Mouse (Mus musculus): ENCODE data around the gene Klc1.

Gene Klc1

DNA sequence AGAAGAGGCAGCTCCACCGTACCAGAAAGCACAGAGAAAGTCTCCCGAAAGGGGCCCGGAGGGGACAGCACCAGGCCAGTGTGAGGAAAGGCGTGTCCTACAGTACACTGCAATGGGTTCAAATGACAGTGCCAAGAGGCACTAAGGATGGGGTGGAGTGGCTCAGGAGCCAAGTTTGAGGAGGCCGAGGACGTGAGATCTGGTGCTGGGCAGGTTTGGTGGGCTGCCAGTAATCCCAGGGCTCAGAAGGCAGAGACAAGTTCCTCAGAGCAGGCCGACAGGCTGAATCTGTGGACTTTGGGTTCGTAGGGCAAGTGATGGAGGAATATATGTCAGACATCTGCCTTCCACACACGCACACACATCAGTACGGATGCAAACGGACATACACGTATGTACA, 54.0 kb downstream of the Klc1 start:
- POLR2A ChIA-PET = interaction anchor here in 3 of 4 experiments (0.5 to 9.0 kb wide), 27 partner anchors 10 to 741 kb away, joined by 3 to 179 read pairs (median 5); partner anchors contain the start of gene Eif5 (in 1 of the 3)
- CTCF ChIA-PET = interaction anchor here in 2 of 4 experiments (1.0 to 1.3 kb wide), 2 partner anchors 8 to 74 kb away, joined by 3 to 4 read pairs; no protein-coding TSS in a partner anchor

DNA sequence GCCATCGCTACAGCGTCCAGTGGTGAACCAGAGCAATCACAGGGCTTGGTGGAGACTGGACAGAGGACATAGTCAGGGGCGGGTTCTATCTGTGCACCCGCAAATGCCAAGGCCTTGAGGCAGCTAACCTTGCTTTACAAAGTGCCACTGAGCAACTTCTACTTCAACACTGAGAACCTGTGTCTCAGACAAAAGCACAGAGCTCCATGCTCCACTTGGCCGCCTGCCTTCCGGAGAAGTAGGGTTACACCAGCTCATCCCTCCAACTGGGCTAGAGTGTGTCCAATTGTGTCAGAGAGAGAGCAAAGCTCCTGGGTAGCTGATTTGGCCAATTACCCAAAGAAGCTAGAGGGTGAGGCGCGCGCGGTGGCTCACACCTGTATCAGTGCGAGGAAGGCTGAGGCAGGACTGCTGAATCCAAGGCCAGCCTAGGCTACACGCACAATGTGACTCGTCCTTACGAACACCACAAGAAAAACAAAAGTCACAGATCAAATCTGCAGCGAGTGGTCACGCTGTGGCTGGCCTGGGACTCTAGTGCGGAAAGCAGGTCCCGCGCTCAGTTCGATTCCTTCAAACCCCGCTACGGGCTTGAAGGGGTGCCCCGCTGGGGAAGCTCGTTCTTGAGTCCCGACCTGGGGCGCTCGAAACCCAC, 54.6 kb downstream of the Klc1 start:
- ChIA-PET CTCF (interaction anchor here (0.5 to 1.3 kb wide), 12 partner anchors 9 to 1116 kb away, joined by 3 to 9 read pairs (median 4); partner anchors contain the start of gene Kif26a (in 1 of the 4)), POLR2A (interaction anchor here (0.5 to 9.0 kb wide), 68 partner anchors 7 to 740 kb away, joined by 3 to 179 read pairs (median 4); partner anchors contain the start of genes Eif5 (in 2 of the 4), Ckb (in 1 of the 4), Mark3 (in 1 of the 4) and Trmt61a (in 1 of the 4))

DNA sequence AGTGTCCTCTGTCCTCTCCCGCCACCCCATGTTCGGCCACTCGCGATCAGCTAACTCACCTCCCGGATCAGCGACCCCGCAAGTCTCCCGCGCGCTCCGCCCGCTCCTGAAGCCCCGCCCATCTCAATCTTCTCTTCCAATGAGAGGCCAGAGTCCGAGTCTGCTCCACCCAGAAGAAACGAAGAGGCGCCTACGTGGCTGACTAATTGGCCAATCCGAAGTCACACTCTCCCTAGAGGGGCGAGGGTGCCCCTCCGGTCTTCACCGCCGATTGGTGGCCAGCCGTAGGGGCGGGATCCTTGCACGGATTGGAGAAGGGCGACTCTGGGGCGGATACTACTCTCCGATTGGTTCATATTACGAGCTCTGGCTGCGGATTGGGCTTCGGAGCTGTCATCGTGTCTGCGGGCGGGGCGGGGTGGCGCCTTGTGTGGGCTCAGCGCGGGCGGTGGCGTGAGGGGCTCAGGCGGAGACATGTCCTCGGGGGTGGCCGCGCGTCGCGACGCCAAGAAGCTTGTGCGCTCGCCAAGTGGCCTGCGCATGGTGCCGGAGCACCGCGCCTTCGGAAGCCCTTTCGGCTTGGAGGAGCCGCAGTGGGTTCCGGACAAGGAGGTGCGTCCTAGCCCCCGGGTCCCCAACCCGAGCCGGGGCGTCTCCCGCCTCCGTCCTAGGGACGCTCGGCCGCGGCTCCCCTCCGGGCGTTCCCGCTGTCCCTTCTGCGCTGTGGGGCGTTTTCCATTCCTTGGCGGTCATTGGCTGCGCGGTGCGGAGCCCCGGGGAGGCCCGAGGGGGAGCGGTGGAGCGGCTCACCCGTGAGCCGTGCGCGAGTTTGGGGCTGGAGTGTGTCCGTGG, 55.3 kb downstream of the Klc1 start, which contains the start of the genes Xrcc3 and Zfyve21:
Gene Xrcc3, minus strand, starts transcription at position 108 of the 852 bp plus-strand sequence.
Gene Zfyve21, plus strand, starts transcription at position 405 of the 852 bp plus-strand sequence.
- CTCF ChIA-PET = interaction anchor here (0.5 to 1.3 kb wide), 17 partner anchors 9 to 1115 kb away, joined by 3 to 9 read pairs (median 4); partner anchors contain the start of gene Kif26a (in 1 of the 4)
- POLR2A ChIA-PET = interaction anchor here (0.6 to 9.0 kb wide), 71 partner anchors 8 to 738 kb away, joined by 3 to 179 read pairs (median 4); partner anchors contain the start of genes Eif5 (in 2 of the 4), Ckb (in 1 of the 4), Klc1 (in 1 of the 4) and Mark3 (in 1 of the 4)

DNA sequence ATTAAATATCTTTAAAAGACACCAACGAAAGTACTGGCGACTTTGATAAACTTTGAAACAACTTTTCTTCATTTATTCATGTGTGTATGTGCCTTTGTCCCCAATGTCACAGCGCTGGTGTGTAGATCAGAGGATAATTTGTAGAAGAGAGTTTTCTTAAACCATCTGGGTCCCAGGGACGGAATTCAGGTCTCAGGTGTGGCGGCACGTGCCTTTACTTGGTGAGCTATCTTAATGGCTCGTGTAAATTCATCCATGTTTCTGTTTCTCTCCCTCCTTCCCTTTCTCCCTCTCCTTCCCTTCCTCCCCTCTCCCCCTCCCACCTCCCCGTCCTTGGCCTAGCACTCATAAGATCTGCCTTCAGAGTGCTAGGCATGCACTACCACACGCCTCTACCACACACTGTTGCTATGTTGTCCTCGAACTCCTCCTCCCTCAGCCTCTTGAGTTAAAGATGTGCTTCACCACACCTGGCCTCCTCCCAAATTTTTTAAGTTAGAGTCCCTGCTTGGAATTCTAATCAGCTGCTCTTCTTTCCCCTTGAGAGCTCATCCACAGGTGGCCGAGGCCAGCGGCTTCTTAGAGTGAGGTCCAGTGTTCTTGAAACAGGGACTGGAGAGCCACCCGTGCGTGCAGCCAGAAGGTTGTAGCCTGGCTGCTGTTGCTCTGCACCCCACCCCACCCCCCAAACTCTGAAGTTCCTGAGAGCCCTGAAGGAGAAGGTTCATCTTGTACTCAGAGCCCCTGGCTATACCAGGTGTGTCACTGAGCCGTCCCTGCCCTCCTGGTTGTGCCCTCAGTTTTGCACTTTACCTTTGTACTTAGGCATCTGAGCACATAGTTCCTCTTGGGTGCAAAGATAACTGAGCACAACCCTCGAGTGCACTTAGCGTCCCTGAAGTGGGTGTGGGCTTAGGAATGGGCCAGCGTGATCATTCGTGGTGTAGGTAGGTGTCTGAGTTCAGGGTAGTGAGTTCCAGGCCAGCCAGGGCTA, 56.4 kb downstream of the Klc1 start:
- ChIA-PET CTCF (interaction anchor here in 1 of 4 experiments (1.0 to 1.1 kb wide), 2 partner anchors 80 to 186 kb away, joined by 3 to 5 read pairs; no protein-coding TSS in a partner anchor), POLR2A (interaction anchor here (0.6 to 9.0 kb wide), 30 partner anchors 9 to 764 kb away, joined by 3 to 179 read pairs (median 5); partner anchors contain the start of gene Klc1 (in 1 of the 4))

DNA sequence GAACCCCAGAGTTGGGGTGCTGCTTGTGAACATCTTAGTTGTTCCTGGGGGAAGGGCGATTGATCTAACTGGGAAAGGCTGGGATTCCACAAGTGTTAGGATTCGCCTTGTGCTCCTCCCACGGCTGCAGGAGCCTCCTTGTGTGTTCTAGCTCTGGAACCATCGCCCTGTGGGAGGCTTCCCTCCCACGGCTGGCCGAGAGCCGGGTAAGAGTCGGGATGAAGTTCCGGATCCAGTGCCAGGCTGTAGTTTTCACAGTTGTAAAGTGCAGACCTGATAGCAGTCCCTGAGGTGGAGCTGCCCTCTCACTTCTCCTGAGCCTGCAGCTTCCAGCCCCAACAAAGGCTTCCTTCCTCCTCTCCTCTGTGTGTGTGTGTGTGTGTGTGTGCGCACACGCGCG, 57.9 kb downstream of the Klc1 start:
- POLR2A ChIA-PET = interaction anchor here in 3 of 4 experiments (0.6 to 9.0 kb wide), 20 partner anchors 11 to 1113 kb away, joined by 3 to 179 read pairs (median 4); partner anchors contain the start of genes Eif5 (in 1 of the 3), Klc1 (in 1 of the 3), Tdrd9 (in 1 of the 3) and Zbtb42 (in 1 of the 3)
- CTCF ChIA-PET = interaction anchor here in 2 of 4 experiments (0.5 to 1.2 kb wide), 7 partner anchors 10 to 142 kb away, joined by 3 to 4 read pairs (median 3); no protein-coding TSS in a partner anchor

DNA sequence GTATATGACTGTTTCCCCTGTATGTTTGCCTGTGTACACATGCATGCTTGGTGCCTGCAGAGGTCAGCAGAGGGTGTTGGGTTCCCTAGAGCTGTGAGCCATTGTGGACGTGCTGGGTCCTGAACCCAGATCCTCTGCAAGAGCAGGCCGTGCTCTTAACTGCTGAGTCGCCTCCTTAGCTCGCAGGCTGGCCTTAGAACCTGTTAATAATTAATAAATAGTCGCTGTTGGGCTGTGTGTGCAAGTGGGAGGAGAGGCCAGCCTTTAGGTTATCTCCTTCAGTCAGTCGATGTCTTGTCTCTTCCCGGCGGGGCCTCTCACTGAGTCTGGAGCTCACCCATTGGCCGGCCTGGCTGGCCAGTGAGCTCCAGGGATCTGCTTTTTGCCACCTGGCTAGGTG, 58.3 kb downstream of the Klc1 start:
- ChIA-PET CTCF (interaction anchor here in 2 of 4 experiments (0.6 to 1.2 kb wide), 6 partner anchors 10 to 141 kb away, joined by 3 to 6 read pairs (median 3); no protein-coding TSS in a partner anchor), POLR2A (interaction anchor here in 3 of 4 experiments (0.6 to 9.0 kb wide), 30 partner anchors 9 to 1113 kb away, joined by 3 to 179 read pairs (median 4); partner anchors contain the start of genes Eif5 (in 1 of the 3), Klc1 (in 1 of the 3), Tdrd9 (in 1 of the 3) and Zbtb42 (in 1 of the 3))

DNA sequence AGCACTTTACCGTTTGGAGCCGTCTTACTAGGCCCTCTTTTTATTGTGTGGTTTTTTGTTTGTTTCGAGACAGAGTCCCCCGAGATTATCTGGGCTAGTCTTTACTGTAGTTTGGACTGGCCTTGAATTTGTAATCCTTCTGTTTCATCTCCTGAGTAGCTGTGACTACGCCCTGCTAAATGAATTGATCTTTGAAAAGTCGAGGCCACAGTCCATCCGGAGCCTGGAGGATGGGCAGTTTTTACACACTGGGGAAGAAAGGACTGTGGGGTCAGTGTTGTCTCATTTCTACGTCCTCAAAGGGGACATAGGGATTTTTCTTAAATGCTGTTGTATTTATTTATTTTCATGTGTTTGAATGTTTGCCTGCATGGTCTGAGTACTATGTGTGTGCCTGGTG, 59.3 kb downstream of the Klc1 start:
- ChIA-PET CTCF (interaction anchor here in 2 of 4 experiments (0.6 to 1.4 kb wide), 4 partner anchors 38 to 889 kb away, joined by 3 to 10 read pairs (median 4); no protein-coding TSS in a partner anchor), POLR2A (interaction anchor here in 3 of 4 experiments (0.7 to 9.0 kb wide), 31 partner anchors 8 to 296 kb away, joined by 3 to 179 read pairs (median 3); partner anchors contain the start of gene Klc1 (in 1 of the 3))

DNA sequence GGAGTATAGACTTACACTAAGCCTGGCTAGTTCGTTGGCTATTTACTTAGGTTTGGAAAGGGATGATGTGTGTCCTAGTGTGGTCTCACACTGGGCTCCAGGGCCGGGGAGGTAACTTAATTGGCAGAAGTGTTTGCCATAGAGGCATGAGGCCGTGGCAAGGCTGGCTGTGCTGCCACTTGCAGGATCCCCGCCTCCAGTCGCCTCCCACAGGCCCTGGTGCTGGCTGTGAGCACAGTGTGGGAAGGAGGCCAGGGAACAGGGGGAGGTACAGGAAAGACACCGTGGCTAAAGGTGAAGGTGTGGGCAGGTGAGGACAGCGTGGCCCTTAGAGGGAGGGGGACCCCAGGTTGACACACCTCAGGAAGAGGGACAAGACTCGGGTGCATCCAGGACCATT, 61.3 kb downstream of the Klc1 start:
- CTCF ChIA-PET = interaction anchor here in 1 of 4 experiments (0.6 kb wide), 1 partner anchor 735 kb away, joined by 8 read pairs; no protein-coding TSS in a partner anchor
- POLR2A ChIA-PET = interaction anchor here in 2 of 4 experiments (1.4 to 9.0 kb wide), 4 partner anchors 7 to 30 kb away, joined by 3 to 179 read pairs (median 16); no protein-coding TSS in a partner anchor

DNA sequence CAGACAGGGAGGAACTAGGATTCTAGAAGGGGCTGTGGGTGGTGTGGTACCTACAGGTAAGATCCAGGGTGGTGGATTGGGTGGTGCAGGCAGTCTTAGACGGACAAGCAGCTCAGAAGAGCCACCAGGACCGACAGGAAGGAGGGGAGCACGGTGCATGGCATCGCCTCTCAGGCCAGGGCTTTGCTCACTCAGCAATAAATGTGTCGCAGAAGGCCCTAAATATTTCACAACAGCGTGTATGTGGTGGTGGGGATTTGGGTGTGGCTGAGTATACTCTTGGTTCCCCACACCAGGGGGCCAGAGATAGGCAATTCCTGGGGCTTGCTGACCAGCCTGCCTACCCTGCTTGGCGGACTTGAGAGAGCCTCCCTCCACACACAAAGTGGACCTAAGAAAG, 62.1 kb downstream of the Klc1 start:
- ChIA-PET POLR2A (interaction anchor here in 2 of 4 experiments (0.7 to 1.4 kb wide), 4 partner anchors 11 to 21 kb away, joined by 3 read pairs; no protein-coding TSS in a partner anchor), CTCF (interaction anchor here in 2 of 4 experiments (0.6 kb wide), 2 partner anchors 81 to 734 kb away, joined by 3 to 8 read pairs; no protein-coding TSS in a partner anchor)

DNA sequence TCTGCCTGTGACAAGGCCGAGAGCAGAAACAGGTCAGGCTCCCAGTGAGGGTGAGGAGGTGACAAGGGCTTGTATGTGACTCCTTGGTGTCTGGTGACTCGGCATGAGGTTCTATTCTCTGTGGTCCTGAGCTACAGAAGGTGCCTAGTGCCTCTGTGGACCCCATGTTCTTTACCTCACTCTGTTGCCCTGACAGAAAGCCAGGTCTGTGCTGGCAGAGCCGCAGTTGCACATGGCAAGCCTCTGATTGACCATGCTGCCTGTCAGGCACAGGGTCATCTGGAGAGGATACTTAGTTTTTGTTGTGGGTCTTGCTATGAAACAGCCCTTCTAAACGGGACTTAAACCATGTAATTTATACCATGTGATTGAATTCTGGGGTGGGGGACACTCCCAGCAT, 63.3 kb downstream of the Klc1 start:
- ChIA-PET CTCF (no interaction called here), POLR2A (interaction anchor here in 2 of 4 experiments (0.9 to 3.0 kb wide), 3 partner anchors 8 to 110 kb away, joined by 3 to 22 read pairs (median 3); partner anchors contain the start of genes Xrcc3 (in 1 of the 2) and Zfyve21 (in 1 of the 2))

DNA sequence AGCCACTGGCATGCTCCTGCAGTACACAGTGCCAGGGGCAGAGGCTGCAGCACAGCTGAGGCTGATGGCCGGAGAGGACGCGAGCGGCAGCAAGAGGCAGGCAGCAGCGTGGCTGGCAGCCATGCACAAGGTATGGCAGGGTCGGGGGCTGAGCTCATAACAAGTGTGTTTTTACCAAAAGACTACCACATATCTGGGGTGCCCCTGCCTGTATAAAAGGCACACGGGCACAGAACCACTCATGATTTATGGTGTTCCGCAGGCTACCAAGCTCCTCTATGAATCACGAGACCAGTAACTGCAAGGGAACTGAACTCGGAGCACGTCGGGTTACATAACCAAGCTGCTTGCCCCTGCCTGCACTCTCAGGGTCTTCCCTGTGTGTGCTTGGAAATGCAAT, 68.9 kb downstream of the Klc1 start:
- CTCF ChIA-PET = no interaction called here

DNA sequence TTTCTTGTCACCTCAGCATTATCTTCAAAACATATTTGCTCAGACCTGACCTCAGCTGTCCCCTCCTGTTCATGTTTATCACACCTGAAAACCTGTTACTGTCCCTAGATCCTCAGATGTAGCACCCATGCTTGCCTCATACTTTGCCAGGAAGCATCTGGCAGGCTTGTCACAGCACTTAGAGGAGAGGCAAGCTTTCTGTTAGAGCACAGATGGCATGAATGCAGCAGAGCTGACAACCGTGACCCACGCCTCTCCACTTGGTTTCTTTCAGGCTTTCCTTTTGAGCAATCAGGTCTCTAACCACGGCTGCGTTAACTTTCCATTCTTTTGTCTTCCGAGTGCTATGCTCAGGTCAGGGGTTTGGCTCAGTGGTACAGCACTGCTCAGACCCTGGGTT, 70.8 kb downstream of the Klc1 start:
- POLR2A ChIA-PET = interaction anchor here in 2 of 4 experiments (0.9 to 4.3 kb wide), 5 partner anchors 12 to 166 kb away, joined by 3 to 30 read pairs (median 3); partner anchors contain the start of genes Xrcc3 (in 1 of the 2) and Zfyve21 (in 1 of the 2)
- CTCF ChIA-PET = interaction anchor here in 1 of 4 experiments (1.3 kb wide), 1 partner anchor 129 kb away, joined by 3 read pairs; no protein-coding TSS in a partner anchor

More for the DNA sequence above, 68.9 kb downstream of the Klc1 start:
- POLR2A ChIA-PET = interaction anchor here in 3 of 4 experiments (0.7 to 4.3 kb wide), 7 partner anchors 10 to 96 kb away, joined by 3 to 30 read pairs (median 4); partner anchors contain the start of genes Xrcc3 (in 3 of the 3) and Zfyve21 (in 3 of the 3)

DNA sequence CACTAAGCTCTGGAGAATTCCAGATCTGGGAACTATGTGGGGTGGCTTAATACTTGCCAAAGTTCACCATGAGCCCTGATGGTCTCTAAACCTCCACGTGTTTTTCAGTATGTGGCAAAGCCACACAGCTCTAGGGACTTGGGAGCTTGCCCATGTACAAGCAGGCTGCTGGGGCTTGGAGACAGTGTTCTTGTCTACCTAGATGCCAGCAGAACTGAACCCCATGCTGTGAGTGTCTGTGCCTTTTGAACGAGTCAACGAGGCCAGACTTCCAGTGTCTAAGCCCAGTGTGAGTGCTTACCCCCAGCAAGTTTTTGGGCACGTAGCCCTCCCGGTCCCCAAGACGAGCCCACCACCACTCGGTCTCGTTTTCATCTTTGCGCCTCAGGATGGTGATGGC, 71.3 kb downstream of the Klc1 start:
- CTCF ChIA-PET = interaction anchor here in 1 of 4 experiments (1.3 kb wide), 1 partner anchor 129 kb away, joined by 3 read pairs; no protein-coding TSS in a partner anchor
- POLR2A ChIA-PET = interaction anchor here in 2 of 4 experiments (0.7 to 2.3 kb wide), 8 partner anchors 12 to 166 kb away, joined by 3 to 14 read pairs (median 3); partner anchors contain the start of genes Xrcc3 (in 2 of the 2) and Zfyve21 (in 2 of the 2)

DNA sequence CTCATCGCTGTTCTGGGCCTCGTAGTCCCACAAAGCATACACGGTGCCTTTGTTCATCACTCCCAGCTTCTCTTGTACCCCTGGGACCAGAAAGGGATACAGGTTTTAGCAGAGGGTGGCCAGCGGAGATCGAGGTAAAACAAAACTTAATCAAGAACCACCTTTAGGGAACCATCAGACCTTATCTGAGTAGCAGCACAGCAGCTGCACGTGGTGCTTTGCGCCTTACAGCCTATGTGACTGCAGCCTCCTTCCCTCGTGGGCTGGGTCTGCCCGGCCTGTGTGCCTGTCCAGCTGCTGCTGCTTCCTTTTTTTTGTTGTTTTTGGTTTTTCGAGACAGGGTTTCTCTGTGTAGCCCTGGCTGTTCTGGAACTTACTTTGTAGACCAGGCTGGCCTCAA, 71.7 kb downstream of the Klc1 start:
- ChIA-PET POLR2A (interaction anchor here in 3 of 4 experiments (0.7 to 2.3 kb wide), 8 partner anchors 12 to 135 kb away, joined by 3 to 14 read pairs (median 3); partner anchors contain the start of genes Xrcc3 (in 2 of the 3) and Zfyve21 (in 2 of the 3)), CTCF (no interaction called here)

DNA sequence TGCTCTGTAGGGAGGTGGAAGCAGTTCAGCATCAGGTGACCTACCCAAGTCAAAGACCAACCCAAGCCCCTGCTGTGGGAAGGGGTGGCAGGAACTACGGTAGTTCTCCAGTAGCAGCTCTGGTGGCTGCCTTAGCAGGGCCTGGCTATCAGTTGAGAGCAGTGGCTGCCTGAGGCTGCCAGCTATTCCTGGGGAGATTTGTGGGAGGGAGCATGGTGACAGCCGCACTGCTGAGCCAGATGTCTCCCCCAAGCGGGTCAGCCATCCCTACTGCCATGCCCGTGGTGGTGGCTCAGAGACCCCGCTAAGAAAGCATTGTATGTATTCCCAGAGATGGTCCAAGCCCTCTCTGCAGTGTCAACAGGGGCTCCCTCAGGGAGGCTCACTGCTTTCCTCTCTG, 74.0 kb downstream of the Klc1 start:
- POLR2A ChIA-PET = interaction anchor here in 2 of 4 experiments (1.1 to 1.7 kb wide), 4 partner anchors 14 to 24 kb away, joined by 3 to 5 read pairs (median 3); no protein-coding TSS in a partner anchor
- CTCF ChIA-PET = interaction anchor here in 1 of 4 experiments (0.5 kb wide), 1 partner anchor 378 kb away, joined by 4 read pairs; no protein-coding TSS in a partner anchor

Data from embryonic stem cell, embryonic (primary cell).